ENCODE assay signal across 15 mouse cellular contexts in the genomic region with DNA sequence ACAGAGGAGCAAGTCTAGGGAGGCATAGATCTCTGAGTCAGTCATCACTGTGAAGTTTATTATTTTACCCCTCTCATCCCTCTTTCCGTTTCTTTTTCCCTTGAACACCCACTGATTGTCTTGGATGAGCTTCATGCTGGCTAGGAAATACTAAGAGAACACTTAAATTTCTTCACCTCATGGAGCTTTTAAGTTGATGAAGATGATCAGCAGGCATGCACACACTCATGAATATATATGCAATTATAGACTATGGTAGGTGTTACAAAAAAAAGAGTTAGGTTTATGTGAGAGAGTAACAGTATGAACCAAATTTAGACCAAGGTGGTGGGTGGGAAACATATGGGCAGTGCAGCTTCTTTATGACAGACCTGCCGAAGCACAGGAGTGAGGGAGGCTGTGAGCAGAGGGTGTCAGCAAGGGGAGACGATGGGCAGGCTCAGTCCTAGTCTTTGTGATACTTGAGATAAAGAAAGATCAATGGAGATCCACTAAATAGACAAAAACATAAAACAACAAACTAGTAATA.
"Had no signal": no experiment of that assay in that cellular context is flagged by ENCODE, and none has a peak within 500 bp of the region (broad histone marks: within the 10 kb centered on the region; RNA-seq: fewer than 3 reads in every experiment).

No protein-coding gene starts in this region.

- ATAC-seq: intestine, embryonic 16.5 days; lung, postnatal 0 days; midbrain, embryonic 13.5 days had no signal

- H3K4me1 ChIP-seq: liver, embryonic 15.5 days; neural tube, embryonic 15.5 days; stomach, embryonic 15.5 days had no signal

- H3K4me3 ChIP-seq: limb, embryonic 10.5 days; liver, embryonic 15.5 days; midbrain, embryonic 13.5 days; myocyte; neural tube, embryonic 15.5 days; stomach, embryonic 15.5 days had no signal

- DNase-seq: kidney, adult 8-10 months; kidney, postnatal 25 days; layer of hippocampus, postnatal 36 days; lung, adult 2 months; lung, postnatal 36 days; thymus, postnatal 4 days had no signal

- H3K27me3 ChIP-seq: liver, embryonic 15.5 days; midbrain, embryonic 13.5 days; neural tube, embryonic 15.5 days; stomach, embryonic 15.5 days had no signal

- H3K27ac ChIP-seq: limb, embryonic 10.5 days; liver, embryonic 15.5 days; midbrain, embryonic 13.5 days; neural tube, embryonic 15.5 days; stomach, embryonic 15.5 days had no signal

- H3K4me2 ChIP-seq: liver, embryonic 11.5 days; liver, embryonic 15.5 days; midbrain, embryonic 13.5 days; neural tube, embryonic 15.5 days; stomach, embryonic 15.5 days had no signal

- H3K9me3 ChIP-seq: limb, embryonic 10.5 days; liver, embryonic 15.5 days; midbrain, embryonic 13.5 days; neural tube, embryonic 15.5 days; stomach, embryonic 15.5 days had no signal

- H3K9ac ChIP-seq: liver, embryonic 15.5 days; midbrain, embryonic 13.5 days; neural tube, embryonic 15.5 days; stomach, embryonic 15.5 days had no signal

- H3K36me3 ChIP-seq: limb, embryonic 10.5 days; liver, embryonic 15.5 days; midbrain, embryonic 13.5 days; neural tube, embryonic 15.5 days; stomach, embryonic 15.5 days had no signal
